Mouse (Mus musculus): ENCODE data around the gene Tmem150a.

Tmem150a gene

DNA sequence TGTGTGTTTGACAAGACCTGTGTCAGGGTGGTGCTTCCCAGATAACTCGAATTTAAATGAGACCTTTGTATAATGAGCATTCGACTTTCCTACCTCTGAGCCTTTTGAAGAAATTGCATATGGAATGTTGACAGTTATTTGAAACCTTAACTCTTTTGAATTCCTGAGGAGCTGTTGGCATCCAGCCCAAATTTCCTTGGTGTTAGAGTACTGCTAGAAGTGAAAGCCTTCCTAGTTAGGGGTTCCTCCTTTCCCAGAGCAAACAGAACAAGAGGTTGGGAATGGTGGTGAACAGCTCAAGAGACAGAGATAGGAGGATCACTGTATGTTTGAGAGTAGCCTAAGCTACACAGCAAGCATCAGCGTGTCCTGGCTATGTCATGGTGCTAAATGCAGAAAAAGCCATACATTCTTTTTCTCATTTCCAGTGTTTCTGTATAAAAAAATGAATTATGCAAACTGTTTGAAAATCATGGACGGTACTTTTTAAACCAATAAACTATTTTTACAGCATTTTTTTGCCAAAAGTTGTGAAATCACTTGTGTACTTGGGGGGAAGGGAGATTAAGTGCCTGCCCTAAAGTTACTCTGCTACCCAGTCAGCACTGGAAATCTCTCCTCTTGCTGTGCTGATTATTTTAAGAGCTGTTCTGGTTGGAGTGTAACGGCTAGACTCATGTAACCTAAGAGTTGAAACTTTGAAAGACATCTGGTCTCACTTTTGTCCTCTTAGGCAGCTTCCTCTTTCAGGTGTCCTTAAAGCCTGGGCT, 2.4 kb upstream of the Tmem150a start:
- peak; percentile 71 to 76 for DNase-seq

DNA sequence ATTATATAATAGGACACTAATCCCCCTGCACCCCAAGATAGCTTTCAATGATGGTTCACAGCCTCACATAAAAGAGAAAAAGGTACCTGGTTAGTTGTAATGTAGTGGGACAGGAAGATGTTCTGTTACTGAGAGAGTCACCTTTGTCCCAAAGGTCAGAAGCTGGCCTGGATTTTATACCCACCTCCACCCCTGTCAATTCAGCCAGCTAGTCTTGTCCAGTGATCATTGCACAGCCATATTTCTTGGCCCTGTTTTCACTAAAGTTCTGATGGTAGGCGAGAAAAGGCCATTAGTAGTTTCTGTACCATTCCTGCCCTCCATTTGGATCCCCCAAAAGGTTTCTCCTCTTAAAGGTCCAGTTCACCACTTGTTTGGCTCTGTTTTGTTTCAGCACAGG, 1.2 kb upstream of the Tmem150a start:
- DNase-seq: no peak

DNA sequence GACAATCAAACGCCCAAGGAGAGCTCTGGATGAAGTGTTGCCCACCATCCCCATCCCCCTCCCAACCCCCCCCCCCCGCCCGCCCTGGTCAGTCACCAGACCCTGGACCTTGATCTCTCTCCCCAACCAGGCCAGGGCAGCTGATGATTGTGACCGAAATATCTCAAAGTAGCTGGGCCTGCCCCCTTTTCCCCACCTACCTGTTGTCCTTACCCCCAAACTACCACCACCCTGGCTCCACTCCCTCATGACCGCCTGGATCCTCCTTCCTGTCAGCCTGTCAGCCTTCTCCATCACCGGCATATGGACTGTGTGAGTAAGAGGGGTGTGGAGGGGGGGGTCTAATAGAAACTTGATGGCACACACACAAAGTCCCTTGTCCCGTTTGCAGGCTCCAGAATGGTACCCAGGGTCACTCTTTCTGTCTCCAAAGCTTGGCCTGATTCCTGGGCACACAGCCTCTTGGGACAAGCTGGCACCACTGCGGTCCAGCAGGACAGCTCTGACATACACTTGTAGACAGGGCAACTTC, 820 bp downstream of the Tmem150a start:
- DNase-seq: no peak

DNA sequence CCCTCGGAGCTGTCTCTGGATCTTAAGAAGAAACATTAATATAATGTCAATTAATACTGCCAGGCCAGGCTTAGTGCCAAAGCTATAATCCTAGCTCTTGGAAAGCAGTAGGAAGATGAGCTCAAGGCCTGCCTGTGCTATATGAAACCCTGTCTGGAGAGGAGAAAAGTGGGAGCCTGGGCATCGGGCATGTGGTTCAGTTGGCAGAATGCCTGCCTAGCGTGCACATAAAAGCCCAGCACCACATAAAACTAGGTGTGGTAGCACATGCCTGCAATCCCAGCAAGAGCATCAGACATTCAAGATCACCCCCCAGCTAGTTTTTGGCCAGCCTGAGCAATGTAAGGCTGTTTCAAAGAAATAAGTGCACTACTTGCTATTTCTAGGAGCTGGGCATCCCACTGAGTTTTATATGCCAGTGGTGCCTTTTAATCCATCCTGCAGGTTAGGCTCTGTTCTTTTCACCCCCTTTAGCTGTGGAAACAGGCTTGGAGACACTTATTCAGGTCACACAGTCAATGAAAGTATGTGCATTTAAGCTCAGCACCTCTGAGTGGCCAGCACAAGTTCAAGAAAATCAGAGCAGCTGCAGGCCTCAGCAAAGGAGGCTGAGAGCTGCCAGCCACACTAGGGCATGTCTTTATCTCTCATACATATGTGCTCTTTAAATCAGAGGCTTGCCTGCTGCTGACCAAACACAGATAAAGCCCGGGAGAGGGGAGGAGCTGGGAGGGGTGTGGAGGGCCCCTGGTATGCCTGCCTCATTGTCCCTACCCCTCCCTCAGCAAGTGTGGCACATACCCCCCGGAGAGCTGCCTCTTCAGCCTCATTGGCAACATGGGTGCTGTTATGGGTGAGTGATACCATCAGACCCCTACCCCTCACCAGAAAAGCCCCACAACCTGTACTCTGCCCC, 2.2 kb downstream of the Tmem150a start:
- no peak for DNase-seq

DNA sequence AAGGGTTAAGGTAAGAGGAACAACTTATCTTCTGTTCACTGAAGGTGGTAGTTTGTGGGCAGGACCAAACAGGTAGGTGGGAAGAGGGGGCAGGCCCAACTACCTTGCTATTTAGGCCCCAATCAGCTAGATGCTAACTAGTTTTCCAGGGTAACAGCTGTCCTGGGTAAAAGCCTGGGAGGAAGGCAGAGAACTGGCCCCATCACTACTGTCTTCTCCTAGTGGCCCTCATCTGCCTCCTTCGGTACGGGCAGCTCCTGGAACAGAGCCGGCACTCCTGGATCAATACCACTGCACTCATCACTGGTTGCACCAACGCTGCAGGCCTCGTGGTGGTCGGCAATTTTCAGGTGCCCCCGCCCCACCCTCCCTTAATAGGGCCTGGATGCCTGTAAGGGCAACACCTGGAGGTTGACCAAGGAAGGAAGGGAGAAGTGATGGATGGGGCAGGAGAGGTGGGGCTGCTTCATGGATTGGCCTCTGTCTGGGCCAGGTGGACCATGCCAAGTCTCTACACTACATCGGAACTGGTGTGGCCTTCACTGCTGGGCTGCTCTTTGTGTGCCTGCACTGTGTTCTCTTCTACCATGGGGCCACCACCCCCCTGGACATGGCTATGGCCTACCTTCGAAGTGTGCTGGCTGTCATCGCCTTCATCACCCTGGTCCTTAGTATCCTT, 3.0 kb downstream of the Tmem150a start:
- DNase-seq: no peak

- no peak for DNase-seq
Observed at GRCm38 (mm10) chr6:72359343-72359742, 4.1 kb downstream of the Tmem150a start.

- no peak for DNase-seq
Observed at GRCm38 (mm10) chr6:72359891-72360598, 4.8 kb downstream of the Tmem150a start.

- no peak for DNase-seq
Observed at GRCm38 (mm10) chr6:72360599-72360935, 5.3 kb downstream of the Tmem150a start.

GRCm38 (mm10) chr6:72361121-72361551, 5.9 kb downstream of the Tmem150a start:
- peak in 1 of 2 experiments; percentile 58 for DNase-seq

- peak; percentile 98 for DNase-seq
Observed at GRCm38 (mm10) chr6:72362132-72363028, 7.1 kb downstream of the Tmem150a start.

- no peak for DNase-seq
Observed at GRCm38 (mm10) chr6:72364009-72364408, 8.8 kb downstream of the Tmem150a start.

- DNase-seq: no peak
Observed at GRCm38 (mm10) chr6:72364985-72365384, 9.7 kb downstream of the Tmem150a start.

DNA sequence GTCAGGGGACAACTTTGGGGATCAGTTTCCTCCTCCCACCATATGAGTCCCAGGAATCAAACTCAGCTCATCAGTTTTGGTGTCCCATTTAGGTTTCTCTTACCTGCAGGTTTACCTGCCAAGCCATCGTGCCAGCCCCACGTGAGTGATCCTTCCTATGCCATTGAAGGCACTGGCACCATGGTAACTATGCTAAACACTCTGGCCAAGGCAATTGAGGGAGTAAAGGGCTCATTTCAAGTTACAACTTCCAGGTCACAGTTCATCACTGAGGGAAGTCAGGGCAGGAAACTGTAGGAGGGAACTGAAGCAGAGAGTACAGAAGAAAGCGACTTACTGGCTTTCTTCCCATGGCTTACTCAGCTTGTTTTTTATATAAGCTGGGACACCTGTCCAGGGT, 11.1 kb downstream of the Tmem150a start:
- DNase-seq: no peak

- DNase-seq: no peak
Observed at GRCm38 (mm10) chr6:72366844-72367443, 11.7 kb downstream of the Tmem150a start, which contains the start of gene Rnf181. Rnf181 (minus strand) TSS chr6:72366956.

DNA sequence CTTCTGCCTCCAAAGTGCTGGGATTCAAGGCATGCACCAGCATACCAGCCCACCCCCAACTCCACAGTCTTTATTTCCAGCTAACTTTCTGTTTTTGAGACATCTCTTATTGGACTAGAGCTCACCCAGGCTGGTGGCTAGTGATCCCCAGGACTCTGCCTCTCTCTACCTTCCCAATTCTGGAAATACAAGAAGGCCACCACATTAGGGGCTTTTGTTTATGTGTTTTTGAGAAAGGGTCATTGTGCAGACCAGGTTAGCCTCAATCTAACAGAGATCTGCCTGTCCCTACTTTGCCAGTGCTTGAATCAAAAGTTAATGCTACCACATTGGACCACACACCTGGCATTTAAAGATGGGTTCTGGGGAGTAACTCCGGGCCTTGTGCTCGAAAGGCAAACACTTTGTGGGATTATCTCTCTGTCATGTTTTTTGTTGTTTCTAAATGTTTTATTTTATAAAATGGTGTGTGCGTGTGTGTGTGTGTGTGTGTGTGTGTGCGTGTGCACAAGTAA, 12.3 kb downstream of the Tmem150a start:
- no peak for DNase-seq

- no peak for DNase-seq
Observed at GRCm38 (mm10) chr6:72369557-72369956, 14.3 kb downstream of the Tmem150a start.

GRCm38 (mm10) chr6:72370091-72370490, 14.8 kb downstream of the Tmem150a start:
- DNase-seq: peak in 1 of 2 experiments; percentile 63

GRCm38 (mm10) chr6:72371147-72371546, 15.9 kb downstream of the Tmem150a start:
- peak in 1 of 2 experiments; percentile 51 for DNase-seq

DNA sequence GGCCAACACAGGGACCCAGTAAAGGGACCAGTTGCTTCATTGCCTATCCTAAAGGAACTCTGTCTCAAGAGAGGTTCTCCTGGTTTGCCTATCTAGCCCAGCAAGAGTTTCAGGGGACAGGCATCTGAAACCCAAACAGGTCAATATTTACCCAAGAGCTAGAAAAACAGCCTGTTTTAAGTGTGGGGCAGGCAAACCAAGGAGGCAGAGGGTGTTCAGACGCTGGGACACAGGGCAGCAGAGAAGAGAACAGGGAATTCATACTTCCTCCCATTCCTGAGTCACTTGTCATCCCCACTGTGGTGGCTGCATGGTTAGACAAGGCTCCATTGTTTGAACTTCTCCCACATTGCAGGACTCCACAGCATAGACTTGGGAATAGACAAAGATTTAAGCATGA, 16.3 kb downstream of the Tmem150a start:
- peak in 1 of 2 experiments; percentile 53 for DNase-seq

GRCm38 (mm10) chr6:72373184-72373583, 17.9 kb downstream of the Tmem150a start:
- peak; percentile 62 to 74 for DNase-seq

Data from lung, adult 18-20 months (tissue).